9 mouse cellular contexts compared by ENCODE assay signal in genomic region chr8:70489576-70489975, GRCm38 (mm10). TPM values are rescaled to one million over a fixed set of nuclear protein-coding genes. Genes with fewer than 3 reads are reported as not detected.
DNase-seq lines count a peak whose midpoint lies in the region; ATAC-seq and TF ChIP-seq lines count a peak whose summit lies in the region.
"Had no signal": no experiment of that assay in that cellular context is flagged by ENCODE, and none has a peak within 500 bp of the region (broad histone marks: within the 10 kb centered on the region; RNA-seq: fewer than 3 reads in every experiment).

No protein-coding gene starts in this region.

- H3K4me3 ChIP-seq in liver, embryonic 11.5 days (ENCODE audit: low read depth, low read length) = peak overlapping the region; percentile 32
- peak overlapping the region; percentile 36 for H3K4me3 ChIP-seq in embryonic facial prominence, embryonic 15.5 days (replicated peaks)
- H3K4me3 ChIP-seq in intestine, embryonic 16.5 days (ENCODE audit: low read length) = peak overlapping the region; percentile 38
- 0 out of 2 replicates have a peak overlapping the region, but pooled peaks have one; percentile 14 for H3K4me3 ChIP-seq in midbrain, postnatal 0 days (ENCODE audit: low read depth, low read length)

- no peaks in the 10 kb centered on the region for H3K9me3 ChIP-seq in liver, embryonic 11.5 days (ENCODE audit: control insufficient read depth, low read length)
- H3K9me3 ChIP-seq in embryonic facial prominence, embryonic 15.5 days (replicated peaks) = no peaks in the 10 kb centered on the region
- H3K9me3 ChIP-seq in intestine, embryonic 16.5 days (ENCODE audit: control insufficient read depth, low read length) = no peaks in the 10 kb centered on the region
- H3K9me3 ChIP-seq in midbrain, postnatal 0 days (ENCODE audit: low read length) = no peaks in the 10 kb centered on the region

- no peak for ATAC-seq in liver, embryonic 11.5 days (replicated peaks; ENCODE audit: low FRiP score)
- ATAC-seq in embryonic facial prominence, embryonic 15.5 days (ENCODE audit: insufficient number of reproducible peaks, low FRiP score, low TSS enrichment, low read depth) = no peak
- ATAC-seq in intestine, embryonic 16.5 days = 0 out of 2 replicates have a peak, but pooled peaks have one; percentile 12
- ATAC-seq in midbrain, postnatal 0 days (ENCODE audit: low FRiP score) = no peak

- H3K27me3 ChIP-seq in liver, embryonic 11.5 days (replicated peaks; ENCODE audit: control insufficient read depth, insufficient read depth, low read length) = peaks cover 100% of the 10 kb centered on the region
- H3K27me3 ChIP-seq in embryonic facial prominence, embryonic 15.5 days = peaks cover 85% of the 10 kb centered on the region
- H3K27me3 ChIP-seq in intestine, embryonic 16.5 days (replicated peaks; ENCODE audit: control insufficient read depth, insufficient read depth, low read length) = peaks cover 90% of the 10 kb centered on the region
- H3K27me3 ChIP-seq in midbrain, postnatal 0 days (ENCODE audit: insufficient read depth, low read length) = peaks cover 66% of the 10 kb centered on the region

- no peak overlapping the region for H3K9ac ChIP-seq in liver, embryonic 11.5 days (ENCODE audit: low read depth, low read length)
- 0 out of 2 replicates have a peak overlapping the region, but pooled peaks have one; percentile 4 for H3K9ac ChIP-seq in embryonic facial prominence, embryonic 15.5 days
- 0 out of 2 replicates have a peak overlapping the region, but pooled peaks have one; percentile 15 for H3K9ac ChIP-seq in intestine, embryonic 16.5 days (ENCODE audit: low read depth, low read length)
- H3K9ac ChIP-seq in midbrain, postnatal 0 days (replicated peaks; ENCODE audit: low read length, poor library complexity, severe bottlenecking) = no peak overlapping the region

- peaks cover 40% of the 10 kb centered on the region for H3K4me1 ChIP-seq in liver, embryonic 11.5 days (replicated peaks; ENCODE audit: control insufficient read depth, insufficient read depth, low read length)
- H3K4me1 ChIP-seq in embryonic facial prominence, embryonic 15.5 days = peaks cover 74% of the 10 kb centered on the region
- peaks cover 43% of the 10 kb centered on the region for H3K4me1 ChIP-seq in intestine, embryonic 16.5 days (ENCODE audit: control insufficient read depth, insufficient read depth, low read length)
- H3K4me1 ChIP-seq in midbrain, postnatal 0 days (ENCODE audit: insufficient read depth, low read length) = peaks cover 22% of the 10 kb centered on the region

- no peaks in the 10 kb centered on the region for H3K36me3 ChIP-seq in liver, embryonic 11.5 days (ENCODE audit: control insufficient read depth, insufficient read depth, low read length)
- no peaks in the 10 kb centered on the region for H3K36me3 ChIP-seq in embryonic facial prominence, embryonic 15.5 days
- H3K36me3 ChIP-seq in intestine, embryonic 16.5 days (ENCODE audit: control insufficient read depth, insufficient read depth, low read length) = no peaks in the 10 kb centered on the region
- H3K36me3 ChIP-seq in midbrain, postnatal 0 days (ENCODE audit: insufficient read depth, low read length) = peaks cover 6% of the 10 kb centered on the region; the same call in 1 of the 2 replicates

- no peak for TF ChIP-seq CTCF in midbrain, postnatal 0 days (IDR thresholded peaks at IDR 0.05)

- WGBS in liver, embryonic 11.5 days = 1% methylated on average over 29 of the region's 41 CpGs
- WGBS in embryonic facial prominence, embryonic 15.5 days = 2% methylated on average over 33 of the region's 41 CpGs
- WGBS in intestine, embryonic 16.5 days = 1% methylated on average over 35 of the region's 41 CpGs
- 0% methylated on average over 20 of the region's 41 CpGs for WGBS in midbrain, postnatal 0 days

- H3K27ac ChIP-seq in liver, embryonic 11.5 days (ENCODE audit: low read depth, low read length) = no peak overlapping the region
- H3K27ac ChIP-seq in embryonic facial prominence, embryonic 15.5 days (replicated peaks) = peak overlapping the region; percentile 39; the same call in 1 of the 2 replicates
- no peak overlapping the region for H3K27ac ChIP-seq in intestine, embryonic 16.5 days (ENCODE audit: low read length)
- H3K27ac ChIP-seq in midbrain, postnatal 0 days (ENCODE audit: low read depth, low read length) = no peak overlapping the region

- peak overlapping the region; percentile 62 for H3K4me2 ChIP-seq in liver, embryonic 11.5 days
- H3K4me2 ChIP-seq in embryonic facial prominence, embryonic 15.5 days (replicated peaks) = peak overlapping the region; percentile 65
- H3K4me2 ChIP-seq in intestine, embryonic 16.5 days (ENCODE audit: low read depth, low read length) = peak overlapping the region; percentile 55
- peak overlapping the region; percentile 32; the same call in 1 of the 2 replicates for H3K4me2 ChIP-seq in midbrain, postnatal 0 days (ENCODE audit: low read depth, low read length, poor library complexity, severe bottlenecking)

- no peak for DNase-seq in liver, embryonic 11.5 days (ENCODE audit: low spot score)
- DNase-seq in liver = no peak
- DNase-seq in midbrain, postnatal 0 days (ENCODE audit: low spot score) = no peak
- DNase-seq in spleen, postnatal 4 days (ENCODE audit: low spot score in 2 of 2) = no peak
- no peak for DNase-seq in layer of hippocampus, adult 9-10 months (ENCODE audit: low spot score)
- DNase-seq in spleen, postnatal 10 days (ENCODE audit: low spot score in 2 of 2) = no peak
- DNase-seq: gastrocnemius, postnatal 25 days had no signal

RNA-seq across cellular contexts. Expression of gene Tmem59l, which starts 2.4 kb away (rescaled TPM):
- 0.87 and 1.1 TPM in 2 replicates for polyA plus RNA-seq in liver, embryonic 11.5 days (2014; fragmentation: Nextera tagmentation; extraction: Ambion mirVana)
- polyA plus RNA-seq in embryonic facial prominence, embryonic 15.5 days (2015; fragmentation: Nextera tagmentation; extraction: Ambion mirVana) = 16.5 and 18.7 TPM in 2 replicates
- 2.9 and 3.3 TPM in 2 replicates for polyA plus RNA-seq in intestine, embryonic 16.5 days (2015; fragmentation: Nextera tagmentation; extraction: Ambion mirVana)
- total RNA-seq in midbrain, postnatal 0 days (2014; rRNA removed) = 168 and 206 TPM in 2 replicates
- polyA plus RNA-seq in midbrain, postnatal 0 days (2015; fragmentation: Nextera tagmentation; extraction: Ambion mirVana) = 203 and 226 TPM in 2 replicates
- total RNA-seq: gastrocnemius, postnatal 25 days had no signal

RNA-seq across cellular contexts. Expression of gene Crlf1, which starts 3.4 kb away (rescaled TPM):
- 3.8 and 5.4 TPM in 2 replicates for polyA plus RNA-seq in liver, embryonic 11.5 days (2014; fragmentation: Nextera tagmentation; extraction: Ambion mirVana)
- 151 and 159 TPM in 2 replicates for polyA plus RNA-seq in embryonic facial prominence, embryonic 15.5 days (2015; fragmentation: Nextera tagmentation; extraction: Ambion mirVana)
- polyA plus RNA-seq in intestine, embryonic 16.5 days (2015; fragmentation: Nextera tagmentation; extraction: Ambion mirVana) = 1.6 and 1.7 TPM in 2 replicates
- total RNA-seq in midbrain, postnatal 0 days (2014; rRNA removed) = 4.1 and 4.3 TPM in 2 replicates
- polyA plus RNA-seq in midbrain, postnatal 0 days (2015; fragmentation: Nextera tagmentation; extraction: Ambion mirVana) = 9.4 and 10.9 TPM in 2 replicates

RNA-seq across cellular contexts. Expression of gene Klhl26, which starts 12.8 kb away (rescaled TPM):
- 13.0 and 16.8 TPM in 2 replicates for polyA plus RNA-seq in liver, embryonic 11.5 days (2014; fragmentation: Nextera tagmentation; extraction: Ambion mirVana)
- 27.6 and 28.1 TPM in 2 replicates for polyA plus RNA-seq in embryonic facial prominence, embryonic 15.5 days (2015; fragmentation: Nextera tagmentation; extraction: Ambion mirVana)
- polyA plus RNA-seq in intestine, embryonic 16.5 days (2015; fragmentation: Nextera tagmentation; extraction: Ambion mirVana) = 21.2 and 21.5 TPM in 2 replicates
- total RNA-seq in midbrain, postnatal 0 days (2014; rRNA removed) = 48.9 and 51.0 TPM in 2 replicates
- 39.4 TPM in 2 replicates for polyA plus RNA-seq in midbrain, postnatal 0 days (2015; fragmentation: Nextera tagmentation; extraction: Ambion mirVana)

RNA-seq across cellular contexts. Expression of gene Rex1bd, which starts 17.0 kb away (rescaled TPM):
- 113 and 120 TPM in 2 replicates for polyA plus RNA-seq in liver, embryonic 11.5 days (2014; fragmentation: Nextera tagmentation; extraction: Ambion mirVana)
- polyA plus RNA-seq in embryonic facial prominence, embryonic 15.5 days (2015; fragmentation: Nextera tagmentation; extraction: Ambion mirVana) = 155 and 174 TPM in 2 replicates
- 130 and 137 TPM in 2 replicates for polyA plus RNA-seq in intestine, embryonic 16.5 days (2015; fragmentation: Nextera tagmentation; extraction: Ambion mirVana)
- 118 and 121 TPM in 2 replicates for total RNA-seq in midbrain, postnatal 0 days (2014; rRNA removed)
- polyA plus RNA-seq in midbrain, postnatal 0 days (2015; fragmentation: Nextera tagmentation; extraction: Ambion mirVana) = 198 and 212 TPM in 2 replicates

RNA-seq across cellular contexts. Expression of gene Uba52, which starts 21.0 kb away (rescaled TPM):
- polyA plus RNA-seq in liver, embryonic 11.5 days (2014; fragmentation: Nextera tagmentation; extraction: Ambion mirVana) = 1,024 and 1,077 TPM in 2 replicates
- polyA plus RNA-seq in embryonic facial prominence, embryonic 15.5 days (2015; fragmentation: Nextera tagmentation; extraction: Ambion mirVana) = 940 and 1,016 TPM in 2 replicates
- polyA plus RNA-seq in intestine, embryonic 16.5 days (2015; fragmentation: Nextera tagmentation; extraction: Ambion mirVana) = 991 TPM in 2 replicates
- total RNA-seq in midbrain, postnatal 0 days (2014; rRNA removed) = 357 and 402 TPM in 2 replicates
- polyA plus RNA-seq in midbrain, postnatal 0 days (2015; fragmentation: Nextera tagmentation; extraction: Ambion mirVana) = 721 and 736 TPM in 2 replicates

Comparison
In these comparisons a context has a peak if more than half of its experiments do, and no peak if none do; other contexts are left out.
1. H3K9ac ChIP-seq: peak in embryonic facial prominence, embryonic 15.5 days (single experiment) and intestine, embryonic 16.5 days (single experiment); none in liver, embryonic 11.5 days (single experiment) and midbrain, postnatal 0 days (single experiment).
2. RNA of gene Tmem59l, which starts 2.4 kb away (polyA plus RNA-seq): 203 to 226 TPM in midbrain, postnatal 0 days; 16.5 to 18.7 TPM in embryonic facial prominence, embryonic 15.5 days, 2.9 to 3.3 TPM in intestine, embryonic 16.5 days and 0.87 to 1.1 TPM in liver, embryonic 11.5 days; every median in the first group is over 10 times any median in the second.
3. RNA of gene Crlf1, which starts 3.4 kb away (polyA plus RNA-seq): 151 to 159 TPM in embryonic facial prominence, embryonic 15.5 days; 9.4 to 10.9 TPM in midbrain, postnatal 0 days, 3.8 to 5.4 TPM in liver, embryonic 11.5 days and 1.6 to 1.7 TPM in intestine, embryonic 16.5 days; every median in the first group is over 10 times any median in the second.
4. Peak in every context shown above with its lines, with median percentiles within 50 percentile points of each other: H3K4me2 ChIP-seq and H3K4me3 ChIP-seq.